Mouse (Mus musculus): ENCODE results near the gene Ctdnep1.

DNA sequence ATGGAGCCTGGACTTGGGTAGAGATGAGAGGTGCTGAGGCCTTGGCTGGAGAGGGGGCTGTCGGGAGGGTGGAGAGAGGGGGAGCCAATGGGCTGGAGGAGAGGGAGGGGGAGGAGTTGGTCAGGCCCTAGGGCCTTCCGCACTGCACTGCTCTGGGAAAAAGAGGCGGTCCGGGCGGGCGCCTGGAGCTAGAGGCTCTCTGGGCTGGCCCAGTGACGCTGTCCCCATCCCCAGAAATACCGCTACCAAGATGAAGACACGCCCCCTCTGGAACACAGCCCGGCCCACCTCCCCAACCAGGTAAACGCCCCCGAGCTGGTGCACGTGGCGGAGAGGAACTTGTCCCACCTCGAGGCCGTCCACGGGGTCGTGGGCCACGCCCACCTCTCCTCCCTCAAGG is 45.7 kb downstream of the Ctdnep1 start:
- TF ChIP-seq CTCF (IDR thresholded peaks at IDR 0.05; ENCODE audit: borderline replicate concordance, control insufficient read depth, extremely low read depth, insufficient read depth, low read length, poor library complexity) (no peak), POLR2A (IDR thresholded peaks at IDR 0.05; ENCODE audit: control insufficient read depth, extremely low read depth, insufficient read depth, low read length, poor library complexity) (no peak)
